Mouse (Mus musculus): ENCODE results near the gene Sart3. TPM values are rescaled to one million over a fixed set of nuclear protein-coding genes. Genes with fewer than 3 reads are reported as not detected.
"Not testable (repeated sequence)": the region's sequence is repeated elsewhere in the genome, so short reads cannot be mapped to it uniquely, and the experiment has no call there.

Gene Sart3
- total RNA-seq, 4 experiments from 2014 or later: 29.5 to 47.4 (median 40.1) TPM

DNA sequence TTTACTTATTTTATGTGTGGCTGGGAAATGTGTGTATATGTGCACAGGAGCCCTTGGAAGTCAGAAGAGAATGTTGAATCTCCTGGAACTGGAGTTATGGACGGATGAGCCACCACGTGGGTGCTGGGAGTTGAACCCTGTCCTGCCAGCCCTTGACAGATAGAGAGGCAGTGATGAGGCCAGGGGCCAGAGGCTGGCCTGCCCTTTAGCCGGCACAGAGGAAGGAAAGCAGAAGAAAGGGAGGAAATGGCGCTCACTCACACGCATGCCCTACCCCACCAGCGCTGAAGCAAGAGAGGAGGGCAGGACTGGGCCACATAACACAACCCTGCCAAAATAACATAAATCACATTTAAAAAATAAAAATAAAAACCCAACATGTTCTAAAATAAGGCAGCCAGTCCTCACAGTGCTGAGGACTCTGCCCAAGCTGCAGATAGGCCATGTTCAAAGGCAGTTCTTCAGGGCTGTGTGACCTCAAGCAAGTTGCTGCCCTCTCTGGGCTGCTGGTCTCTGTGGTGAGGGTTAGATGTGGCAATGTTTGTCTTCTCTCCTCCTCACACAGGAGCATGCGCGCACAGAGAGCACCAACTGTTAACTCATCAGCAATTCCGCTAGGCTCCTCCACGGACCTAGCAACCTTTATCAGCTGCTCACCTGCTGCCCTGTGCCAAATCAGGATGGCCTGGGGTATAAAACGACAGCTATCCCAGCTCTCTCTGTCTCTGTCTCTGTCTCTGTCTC, 18.3 kb upstream of the Sart3 start:
- DNase-seq: no peak

DNA sequence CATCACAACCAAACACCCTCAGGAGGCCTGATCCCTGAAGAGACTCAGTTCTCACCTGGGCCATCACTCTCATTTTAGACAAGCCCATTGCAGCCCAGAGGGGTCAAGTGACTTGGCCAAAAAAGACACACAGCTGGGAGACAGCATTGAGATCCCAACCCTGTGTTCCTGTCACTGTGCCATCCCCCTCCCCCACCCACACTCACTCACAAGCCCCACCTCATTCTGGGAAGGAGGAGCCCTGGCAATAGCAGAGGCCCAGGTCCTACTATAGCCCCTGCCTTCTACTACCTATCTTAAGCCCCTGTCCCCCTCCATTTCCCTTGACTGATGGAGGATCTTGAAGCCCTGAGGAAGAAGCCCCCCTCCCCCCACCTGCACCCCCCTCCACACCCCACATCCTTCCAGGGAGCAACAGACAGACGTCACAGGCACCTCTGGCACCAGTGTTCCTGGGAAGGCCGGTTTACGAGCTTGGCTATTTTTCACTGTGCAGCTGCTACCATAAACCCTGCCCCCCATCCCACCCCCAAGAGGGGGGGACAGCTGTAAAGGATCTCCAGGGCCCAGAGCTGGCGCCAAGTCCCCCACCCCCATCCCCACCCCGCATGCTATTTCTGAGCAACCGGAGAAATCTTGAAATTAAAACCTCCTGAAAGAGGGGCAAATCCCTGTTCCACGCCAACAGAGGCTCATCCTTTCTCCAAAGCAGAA, 16.9 kb upstream of the Sart3 start:
- DNase-seq: no peak

- no peak for DNase-seq
Measured at GRCm38 (mm10) chr5:113788645-113789044, 16.3 kb upstream of the Sart3 start.

DNA sequence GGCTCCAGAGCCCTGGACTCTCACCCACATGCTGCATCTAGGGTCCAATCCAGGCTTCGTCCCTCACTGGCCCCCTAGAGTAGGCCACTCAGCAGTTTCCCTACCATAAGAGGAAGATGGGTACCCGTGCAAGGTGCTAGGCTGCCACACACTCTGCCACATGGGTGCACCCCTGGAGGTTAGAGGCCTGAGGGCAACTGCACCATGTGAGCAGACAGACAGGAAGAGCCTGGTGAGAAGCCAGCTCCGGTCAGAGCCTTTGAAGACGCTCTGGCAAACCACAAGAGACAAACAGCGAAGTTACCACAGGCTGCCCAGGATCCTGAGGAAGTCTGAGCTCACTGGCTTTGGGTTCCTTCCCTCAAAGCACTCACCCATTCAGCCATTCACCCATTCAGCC, 14.7 kb upstream of the Sart3 start:
- DNase-seq: no peak

- DNase-seq: not testable (repeated sequence)
Measured at GRCm38 (mm10) chr5:113784104-113784503, 11.8 kb upstream of the Sart3 start.

DNA sequence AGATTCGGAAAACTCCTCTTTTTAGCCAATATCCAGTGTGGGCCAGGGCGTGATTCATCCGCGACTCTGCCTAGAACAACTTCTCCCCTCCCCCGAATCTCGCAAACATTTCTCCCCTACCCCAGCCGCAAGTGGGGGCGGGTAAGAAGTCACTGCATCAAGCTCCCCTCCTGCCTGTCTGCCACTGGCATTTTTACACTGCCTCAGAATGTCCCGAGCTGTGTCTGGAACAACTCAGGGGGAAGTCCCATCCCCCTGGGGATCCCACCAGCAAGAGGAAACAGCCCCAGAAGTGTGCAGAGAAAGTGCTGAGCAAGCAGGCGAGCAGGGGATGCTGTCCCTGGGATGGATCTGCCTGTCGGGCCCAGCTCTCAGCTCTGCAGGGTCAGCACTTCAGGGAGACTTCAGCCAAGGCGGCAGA, 11.3 kb upstream of the Sart3 start:
- no peak for DNase-seq

DNA sequence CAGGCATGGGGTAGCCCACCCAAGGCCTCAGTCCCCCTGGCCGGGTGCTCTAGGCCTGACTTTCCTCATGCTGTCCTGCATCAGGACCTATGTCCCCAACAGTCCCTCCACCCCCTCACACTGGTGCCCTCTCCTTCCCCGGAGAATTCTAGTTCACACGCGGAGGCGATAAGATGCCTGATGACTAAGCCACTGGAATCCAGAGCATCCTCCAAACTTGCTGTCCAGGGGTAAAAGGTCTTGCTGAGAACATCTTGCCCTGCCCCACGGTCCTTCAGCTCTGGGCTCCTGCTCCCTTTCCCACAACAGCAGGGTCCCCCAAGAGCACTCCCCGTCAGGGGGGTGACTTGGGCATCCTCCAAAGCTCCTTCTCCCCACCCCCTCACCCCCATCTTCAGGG, 10.3 kb upstream of the Sart3 start:
- no peak for DNase-seq

- no peak for DNase-seq
Measured at GRCm38 (mm10) chr5:113781875-113782274, 9.6 kb upstream of the Sart3 start.

DNA sequence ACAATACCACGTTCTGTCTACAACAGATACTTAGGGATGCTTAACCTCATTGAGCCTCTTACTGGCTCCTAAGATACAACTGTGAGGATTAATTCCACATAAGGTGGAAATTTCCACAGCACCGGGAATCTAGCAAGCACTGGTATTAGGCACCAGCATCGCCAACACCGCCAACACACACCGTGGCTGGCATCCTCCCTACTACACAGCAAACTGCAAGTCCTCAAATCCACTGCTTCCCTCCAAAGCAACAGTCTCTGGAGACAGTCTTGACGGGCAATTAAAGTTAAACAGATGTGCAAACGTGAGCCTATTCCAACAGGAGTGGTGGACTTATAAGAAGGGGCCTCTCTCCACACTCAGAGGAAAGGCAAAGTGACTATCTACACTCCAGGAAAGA, 8.9 kb upstream of the Sart3 start:
- no peak for DNase-seq

DNA sequence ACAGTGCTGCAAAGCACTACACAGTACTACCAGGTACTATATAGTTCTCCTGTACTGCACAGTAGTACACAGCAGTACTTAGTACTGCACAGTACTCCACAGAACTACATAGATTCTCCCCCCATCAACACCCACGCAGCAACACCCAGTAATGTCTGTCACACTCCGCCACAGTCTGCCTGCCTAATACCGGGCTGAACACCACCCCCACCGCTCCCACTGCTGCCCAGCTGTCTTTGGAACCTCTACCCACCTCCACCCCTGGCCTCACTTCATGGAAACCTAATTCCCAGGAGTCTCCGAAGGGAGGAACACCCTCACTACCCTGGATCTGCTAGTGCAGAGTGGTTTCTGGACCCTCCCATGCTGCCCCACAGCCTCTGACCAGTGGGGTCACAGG, 8.5 kb upstream of the Sart3 start:
- no peak for DNase-seq

- no peak for DNase-seq
Measured at GRCm38 (mm10) chr5:113780082-113780752, 7.9 kb upstream of the Sart3 start.

DNA sequence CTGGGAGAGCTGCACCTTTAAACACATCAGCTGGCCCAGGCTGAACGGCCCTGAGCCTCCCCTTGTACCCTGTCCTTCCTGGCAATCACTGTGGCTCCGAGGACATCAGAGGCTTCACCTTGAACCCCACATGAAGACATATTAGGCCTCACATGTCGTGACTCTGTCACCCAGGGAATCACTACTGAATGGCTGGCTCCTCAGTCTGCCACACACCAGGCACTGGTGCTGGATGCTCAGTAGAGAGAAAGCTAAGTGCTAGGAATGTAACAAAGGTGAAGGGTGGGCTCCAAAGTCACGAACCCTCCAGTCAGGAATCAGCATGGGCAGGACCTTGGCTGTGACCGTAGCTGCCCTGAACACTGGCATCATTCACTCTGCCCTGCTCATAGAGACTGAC, 7.3 kb upstream of the Sart3 start:
- DNase-seq: peak; percentile 64

GRCm38 (mm10) chr5:113777728-113778127, 5.4 kb upstream of the Sart3 start:
- peak; percentile 70 for DNase-seq

DNA sequence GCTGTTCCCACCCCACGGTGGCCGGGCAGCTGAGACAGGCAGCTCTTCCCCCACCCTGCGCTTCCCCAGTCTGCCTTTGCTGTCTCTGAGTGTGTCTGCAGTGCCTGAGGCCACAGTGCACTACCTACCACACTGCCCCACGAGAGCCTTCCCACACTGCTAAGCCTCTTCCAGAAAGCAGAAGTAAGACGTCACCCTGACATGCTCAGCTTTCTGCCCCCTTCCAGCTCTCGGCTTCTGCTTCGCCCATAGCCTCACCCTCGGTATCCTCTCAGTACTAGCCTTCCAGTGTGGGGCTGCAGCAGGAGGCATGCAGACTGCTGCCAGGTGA, 4.6 kb upstream of the Sart3 start:
- no peak for DNase-seq

- no peak for DNase-seq
Measured at GRCm38 (mm10) chr5:113776128-113776895, 4.0 kb upstream of the Sart3 start.

- no peak for DNase-seq
Measured at GRCm38 (mm10) chr5:113775585-113775984, 3.3 kb upstream of the Sart3 start.

- DNase-seq: peak; percentile 95
Measured at GRCm38 (mm10) chr5:113773664-113774063, 1.4 kb upstream of the Sart3 start.

- no peak for DNase-seq
Measured at GRCm38 (mm10) chr5:113772905-113773519, 702 bp upstream of the Sart3 start.

- peak; percentile 83 for DNase-seq
Measured at GRCm38 (mm10) chr5:113771213-113772162, 822 bp downstream of the Sart3 start.

DNA sequence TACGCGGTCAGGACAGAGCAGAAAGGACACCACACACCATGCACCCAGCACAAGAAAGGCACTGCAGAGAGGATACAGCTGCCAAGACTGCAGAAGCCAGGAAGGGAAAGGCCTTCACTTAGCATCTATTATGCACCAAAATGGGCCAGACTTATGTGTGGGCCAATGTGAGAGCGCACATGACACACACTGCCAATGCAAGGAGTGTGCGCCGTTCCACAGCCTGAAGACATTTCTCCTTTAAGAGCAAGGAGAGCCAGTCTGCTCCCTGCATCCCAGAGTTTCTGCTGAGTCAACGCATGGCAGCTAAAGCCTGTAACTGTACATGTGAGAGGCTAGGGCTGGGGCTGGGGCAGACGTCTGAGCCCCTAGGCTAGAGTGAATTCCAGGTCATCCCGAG, 3.5 kb downstream of the Sart3 start:
- no peak for DNase-seq

Data from adrenal gland, adult 8-10 months (tissue).